Mouse (Mus musculus): Measurements from ENCODE around the gene Vmn2r58.
"Not testable (repeated sequence)": the region's sequence is repeated elsewhere in the genome, so short reads cannot be mapped to it uniquely, and the experiment has no call there.

The Vmn2r58 gene

GRCm38 (mm10) chr7:41872612-41873011 lies at the start of gene Vmn2r58:
Gene Vmn2r58 (minus strand): TSS chr7:41872712.
- not testable (repeated sequence) for DNase-seq (ENCODE audit: extremely low spot score, low read depth, low spot score)

Data from hindlimb bud, embryonic 11.5 days (tissue).